32 mouse cellular contexts compared by ENCODE assay signal in the genomic region with DNA sequence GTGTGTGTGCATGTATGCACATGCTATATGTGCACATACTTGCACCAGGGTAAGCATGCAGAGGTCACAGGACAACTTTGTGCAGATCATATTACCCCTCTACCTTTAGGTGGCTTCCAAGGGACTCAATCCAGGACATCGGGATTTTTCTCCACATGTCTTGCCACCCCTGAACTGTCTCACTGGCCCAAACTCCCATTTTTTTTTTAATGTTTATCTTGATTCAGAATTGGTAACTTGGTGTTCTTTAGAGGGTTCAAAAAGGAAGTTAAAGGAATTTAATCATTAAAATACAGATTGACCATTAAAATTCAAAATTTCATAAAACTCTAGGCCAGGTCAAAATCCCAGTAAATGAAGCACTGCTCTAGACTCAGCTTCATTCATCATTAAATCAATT.
"Had no signal": no experiment of that assay in that cellular context is flagged by ENCODE, and none has a peak within 500 bp of the region (broad histone marks: within the 10 kb centered on the region; RNA-seq: fewer than 3 reads in every experiment).

No protein-coding gene starts in this region.

- H3K9ac ChIP-seq: limb, embryonic 12.5 days; limb, embryonic 13.5 days; limb, embryonic 15.5 days; liver, embryonic 12.5 days; liver, embryonic 13.5 days; liver, embryonic 14.5 days; liver, embryonic 15.5 days; liver, postnatal 0 days; lung, embryonic 14.5 days; lung, embryonic 15.5 days; midbrain, embryonic 12.5 days; midbrain, embryonic 13.5 days; midbrain, embryonic 15.5 days; neural tube, embryonic 12.5 days had no signal

- H3K4me1 ChIP-seq: liver, embryonic 12.5 days; liver, embryonic 13.5 days; liver, embryonic 15.5 days; lung, embryonic 15.5 days; midbrain, embryonic 12.5 days; midbrain, embryonic 13.5 days; midbrain, embryonic 15.5 days had no signal

- H3K27me3 ChIP-seq: limb, embryonic 12.5 days; limb, embryonic 13.5 days; limb, embryonic 15.5 days; liver, embryonic 12.5 days; liver, embryonic 13.5 days; liver, embryonic 15.5 days; lung, embryonic 15.5 days; midbrain, embryonic 12.5 days; midbrain, embryonic 13.5 days; neural tube, embryonic 12.5 days had no signal

- ATAC-seq: liver, embryonic 12.5 days; liver, postnatal 0 days; lung, postnatal 0 days; midbrain, embryonic 13.5 days; midbrain, embryonic 15.5 days; midbrain, embryonic 16.5 days had no signal

- H3K36me3 ChIP-seq: limb, embryonic 10.5 days; limb, embryonic 12.5 days; limb, embryonic 13.5 days; limb, embryonic 15.5 days; liver, embryonic 12.5 days; liver, embryonic 13.5 days; liver, embryonic 15.5 days; lung, embryonic 15.5 days; midbrain, embryonic 10.5 days; midbrain, embryonic 12.5 days; midbrain, embryonic 13.5 days; midbrain, embryonic 15.5 days; neural tube, embryonic 12.5 days had no signal

- H3K9me3 ChIP-seq: limb, embryonic 10.5 days; limb, embryonic 12.5 days; limb, embryonic 13.5 days; limb, embryonic 15.5 days; liver, embryonic 12.5 days; liver, embryonic 13.5 days; liver, embryonic 15.5 days; lung, embryonic 15.5 days; megakaryocyte, embryonic 14.5 days; midbrain, embryonic 10.5 days; midbrain, embryonic 12.5 days; midbrain, embryonic 13.5 days; midbrain, embryonic 15.5 days; neural tube, embryonic 12.5 days had no signal

- H3K4me2 ChIP-seq: limb, embryonic 12.5 days; limb, embryonic 13.5 days; limb, embryonic 15.5 days; liver, embryonic 11.5 days; liver, embryonic 12.5 days; liver, embryonic 13.5 days; liver, embryonic 15.5 days; lung, embryonic 14.5 days; lung, embryonic 15.5 days; midbrain, embryonic 11.5 days; midbrain, embryonic 12.5 days; midbrain, embryonic 13.5 days; midbrain, embryonic 15.5 days; neural tube, embryonic 12.5 days had no signal

- DNase-seq: left cerebral cortex, postnatal 4 days; liver; liver, embryonic 13.5 days; liver, postnatal 0 days; lung, adult 18-20 months; lung, adult 2 months; lung, embryonic 14.5 days; lung, postnatal 10 days; lung, postnatal 14 days; lung, postnatal 36 days; lung, postnatal 4 days; midbrain, embryonic 14.5 days had no signal

- H3K27ac ChIP-seq: limb, embryonic 10.5 days; limb, embryonic 12.5 days; limb, embryonic 13.5 days; limb, embryonic 15.5 days; liver, embryonic 12.5 days; liver, embryonic 13.5 days; liver, embryonic 14.5 days; liver, embryonic 15.5 days; lung, embryonic 15.5 days; macrophage; midbrain, embryonic 10.5 days; midbrain, embryonic 12.5 days; midbrain, embryonic 13.5 days; midbrain, embryonic 15.5 days; neural tube, embryonic 12.5 days had no signal

- H3K4me3 ChIP-seq: limb, embryonic 10.5 days; limb, embryonic 12.5 days; limb, embryonic 13.5 days; limb, embryonic 15.5 days; liver, embryonic 12.5 days; liver, embryonic 13.5 days; liver, embryonic 15.5 days; lung, embryonic 15.5 days; megakaryocyte, embryonic 14.5 days; midbrain, embryonic 10.5 days; midbrain, embryonic 12.5 days; midbrain, embryonic 13.5 days; midbrain, embryonic 15.5 days; myocyte; neural tube, embryonic 12.5 days had no signal
